Mouse (Mus musculus) urinary bladder, adult 2 months (tissue): ENCODE results near the gene Crygb. TPM values are rescaled to one million over a fixed set of nuclear protein-coding genes. Genes with fewer than 3 reads are reported as not detected.
"Not testable (repeated sequence)": the region's sequence is repeated elsewhere in the genome, so short reads cannot be mapped to it uniquely, and the experiment has no call there.

Source experiments
- DNase-seq: peaks from one replicate; pipeline ENCODE4 v3.0.0; 2022; ENCODE audit warnings: low spot score
- polyA plus RNA-seq: library from polyadenylated mRNA; depleted of rRNA; stranded (reverse); fragments of >200 nt; gene quantifications from 2 replicates; pipeline ENCODE4 v1.2.3, GENCODE M21; 2012; rRNA removed

Crygb gene
- polyA plus RNA-seq, 1 experiment: not detected

DNA sequence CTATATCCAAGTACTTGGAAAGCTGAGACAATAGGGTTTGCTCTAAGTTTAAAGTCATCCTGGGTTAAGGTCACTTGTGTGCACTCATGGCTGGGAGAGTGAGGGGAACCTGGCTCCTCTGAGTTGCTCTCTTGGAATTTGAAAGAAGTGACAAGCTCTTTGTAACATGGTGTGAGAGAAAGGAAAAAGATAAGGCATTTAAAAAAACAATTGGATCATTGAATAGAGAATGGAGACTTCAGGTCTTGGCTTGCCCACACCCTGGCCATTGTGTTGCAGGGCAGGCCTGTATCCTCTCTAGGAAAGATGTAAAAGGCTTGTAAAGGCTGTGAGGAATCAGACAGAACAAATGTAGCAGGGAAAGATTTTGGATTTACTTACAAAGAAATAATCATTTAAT lies 14.2 kb downstream of the Crygb start:
- no peak for DNase-seq

DNA sequence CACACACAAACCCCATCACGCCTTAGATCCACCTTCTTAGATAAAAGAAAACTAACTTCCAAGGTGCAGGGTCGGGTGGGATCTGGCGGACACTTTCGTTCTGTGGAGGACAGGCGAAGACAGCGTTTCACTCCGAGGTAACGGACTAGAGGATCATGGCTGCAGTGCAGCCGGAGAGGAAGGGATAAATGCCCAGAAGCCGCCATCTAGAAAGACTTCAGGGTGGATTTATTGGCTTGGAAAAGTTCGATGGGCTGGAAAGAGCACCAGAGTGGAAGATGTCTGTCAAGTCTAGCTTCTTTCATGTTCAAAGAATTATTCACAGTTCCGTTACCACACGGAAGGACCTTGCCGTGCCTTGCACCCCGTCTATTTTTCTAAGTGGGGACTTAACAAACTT lies 17.9 kb downstream of the Crygb start:
- DNase-seq: no peak

- DNase-seq: no peak
These were observed 18.7 kb downstream of the Crygb start, which contains the start of gene Crygd for GRCm38 (mm10) chr1:65063352-65063751. Gene Crygd (minus strand): TSS chr1:65063452.

GRCm38 (mm10) chr1:65052140-65052539 lies 29.9 kb downstream of the Crygb start:
- no peak for DNase-seq

GRCm38 (mm10) chr1:65051696-65052095 lies 30.4 kb downstream of the Crygb start:
- no peak for DNase-seq

DNA sequence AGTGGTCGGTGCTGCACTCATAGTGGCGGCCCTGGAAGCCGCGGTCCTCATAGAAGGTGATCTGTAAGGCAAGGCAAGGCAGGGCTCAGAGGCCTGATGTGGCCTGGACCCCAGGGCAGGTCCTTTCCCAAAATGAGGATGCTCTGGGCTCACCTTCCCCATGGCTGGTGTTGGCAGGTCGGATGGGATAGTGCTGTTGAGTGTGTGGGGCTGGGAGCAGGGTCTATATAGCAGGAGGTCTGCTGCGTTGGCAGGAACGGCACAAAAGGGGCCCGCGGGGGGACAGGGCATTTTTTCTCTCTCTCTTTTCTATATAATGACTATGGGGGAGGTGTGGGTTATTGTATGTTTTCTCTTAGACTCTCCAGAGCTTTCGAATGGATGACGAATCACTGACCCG lies 31.1 kb downstream of the Crygb start, which contains the start of gene Cryge:
Cryge (minus strand) TSS at position 198 of the 400 bp plus-strand sequence.
- DNase-seq: not testable (repeated sequence)

DNA sequence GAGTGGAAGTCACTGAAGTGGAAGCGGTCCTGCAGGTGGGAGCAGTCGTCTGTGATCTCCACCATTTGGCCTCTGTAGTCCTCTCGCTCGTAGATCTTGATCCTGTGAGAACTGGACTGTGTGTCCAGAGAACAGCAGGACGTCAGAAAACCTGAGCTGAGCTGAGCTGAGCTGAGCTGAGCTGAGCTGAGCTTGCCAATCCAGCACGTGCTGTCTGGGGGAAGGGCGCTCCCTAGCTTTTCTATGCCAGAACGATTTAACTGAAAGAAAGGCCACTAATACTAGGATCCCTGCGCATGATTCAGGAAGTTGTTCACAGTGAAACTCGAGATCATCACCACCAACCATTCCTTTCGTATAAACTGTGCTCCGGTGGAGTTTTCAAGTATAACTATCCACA lies 33.3 kb downstream of the Crygb start:
- no peak for DNase-seq

DNA sequence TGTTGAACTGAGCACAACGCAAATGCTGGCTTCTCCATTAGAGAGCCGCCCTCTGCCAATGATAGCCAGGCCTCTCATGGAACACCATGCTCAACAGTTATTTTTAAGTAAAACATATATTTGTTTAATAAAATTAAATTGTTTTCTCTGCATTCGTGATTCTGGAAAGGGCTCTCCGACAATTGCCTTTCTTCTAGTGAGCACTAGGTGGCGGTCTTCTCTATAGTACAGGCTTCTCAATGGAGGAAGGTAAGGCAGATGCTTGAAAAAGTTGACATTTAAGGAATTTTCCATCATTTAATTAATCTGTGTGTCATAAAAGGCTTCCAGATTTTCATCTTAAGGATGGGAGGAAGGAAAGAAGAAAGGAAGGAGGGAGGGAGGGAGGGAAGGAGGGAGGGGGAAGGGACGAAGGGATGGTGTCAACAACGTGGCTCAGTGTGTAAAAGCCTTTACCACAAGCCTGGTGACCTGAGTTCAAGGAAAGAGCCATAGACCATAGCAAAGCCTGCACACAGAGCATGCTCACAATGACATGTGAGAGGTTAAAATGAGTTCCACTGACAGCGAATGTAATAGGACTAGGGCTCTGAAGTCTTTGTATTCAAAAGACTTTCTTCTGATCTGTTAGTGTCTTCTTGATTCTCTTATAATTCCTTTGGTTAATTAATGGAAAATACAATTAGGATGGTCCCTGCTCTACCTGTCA lies 35.5 kb downstream of the Crygb start:
- no peak for DNase-seq

- DNase-seq: no peak
These were observed 38.7 kb downstream of the Crygb start for GRCm38 (mm10) chr1:65043433-65043832.

DNA sequence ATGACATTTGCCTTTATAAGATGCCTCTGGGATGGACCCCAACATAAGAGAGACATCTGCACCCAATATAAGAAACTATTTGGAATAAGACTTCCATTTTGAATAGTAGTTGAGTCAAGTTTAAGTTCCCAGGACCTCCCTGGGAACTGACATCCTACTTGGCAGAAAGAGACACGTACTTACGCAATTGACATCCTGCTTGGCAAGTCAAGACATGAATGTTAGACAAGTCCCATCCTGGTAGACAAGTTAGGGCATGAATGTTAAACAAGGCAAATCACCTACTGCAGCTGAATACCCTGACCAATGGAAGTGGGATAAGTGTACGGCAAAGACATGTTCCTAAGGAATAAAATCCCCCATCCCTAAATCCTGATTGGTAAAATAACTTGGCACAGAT lies 40.3 kb downstream of the Crygb start:
- DNase-seq: no peak

GRCm38 (mm10) chr1:65040806-65041205 lies 41.3 kb downstream of the Crygb start:
- no peak for DNase-seq

GRCm38 (mm10) chr1:65039679-65040078 lies 42.4 kb downstream of the Crygb start:
- DNase-seq: no peak

DNA sequence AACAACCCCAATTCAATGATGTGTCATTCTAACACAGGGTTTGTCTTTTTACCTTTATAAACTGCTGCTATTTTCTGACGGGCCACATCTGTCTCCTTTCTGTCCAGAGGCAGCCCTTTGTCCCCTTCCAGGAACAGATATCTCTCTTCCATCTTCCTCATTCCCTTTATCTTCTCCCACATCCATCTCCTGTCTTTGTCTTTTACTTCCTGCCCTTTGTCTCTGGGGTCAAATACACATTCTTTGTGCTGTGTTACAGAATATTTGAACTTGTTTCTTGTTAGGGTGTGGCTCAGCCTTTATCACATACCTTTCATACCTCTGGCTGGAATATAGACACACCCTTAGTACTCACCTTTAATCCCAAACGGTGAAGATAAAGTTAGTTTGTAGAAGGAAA lies 44.5 kb downstream of the Crygb start:
- DNase-seq: no peak

DNA sequence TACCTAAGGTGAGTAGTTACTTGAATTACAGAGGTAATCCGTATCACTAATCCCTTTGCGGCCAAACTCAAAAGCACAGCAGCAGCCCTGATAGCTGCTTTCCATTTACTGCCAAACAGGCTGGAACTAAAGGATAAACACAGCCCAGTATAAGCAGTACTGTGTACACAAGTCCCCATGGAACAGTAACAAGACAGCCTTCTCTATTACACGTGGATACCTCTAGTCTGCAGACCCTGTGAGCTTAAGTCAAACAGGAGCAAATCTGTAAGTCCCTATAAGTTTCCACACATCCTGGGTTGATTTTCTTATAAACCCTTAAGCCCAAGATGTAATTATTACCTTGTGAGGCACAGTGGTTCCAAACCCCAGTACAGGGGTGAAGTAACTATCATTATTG lies 46.6 kb downstream of the Crygb start:
- DNase-seq: no peak

- DNase-seq: no peak
These were observed 49.4 kb downstream of the Crygb start, which contains the start of gene Akr1cl for GRCm38 (mm10) chr1:65032641-65033040. Gene Akr1cl (minus strand): TSS chr1:65032759.

Other genes starting within 250 kb of the Crygb start
- 4.1 and 5.2 TPM in 2 replicates for gene Plekhm3, start 125.5 kb downstream of the Crygb start, polyA plus RNA-seq
- not detected in 2 replicates for gene Akr1cl, start 49.5 kb downstream of the Crygb start, polyA plus RNA-seq
- not detected in 2 replicates for gene Cryge, start 31.1 kb downstream of the Crygb start, polyA plus RNA-seq
- gene Crygd, start 18.8 kb downstream of the Crygb start, polyA plus RNA-seq: not detected in 2 replicates
- gene Crygc, start 8.6 kb downstream of the Crygb start, polyA plus RNA-seq: not detected in 2 replicates
- gene Cryga, start 21.1 kb upstream of the Crygb start, polyA plus RNA-seq: not detected in 2 replicates
- not detected in 2 replicates for gene Gm28845, start 37.3 kb upstream of the Crygb start, polyA plus RNA-seq
- gene D630023F18Rik, start 40.9 kb upstream of the Crygb start, polyA plus RNA-seq: 3.3 and 4.7 TPM in 2 replicates
- gene Idh1, start 104.2 kb upstream of the Crygb start, polyA plus RNA-seq: 201 and 236 TPM in 2 replicates
- 7.5 and 8.0 TPM in 2 replicates for gene Pikfyve, start 104.4 kb upstream of the Crygb start, polyA plus RNA-seq
- gene Pth2r, start 199.8 kb upstream of the Crygb start, polyA plus RNA-seq: 0.04 TPM in 1 of 2 replicates, not detected in the other